Mouse (Mus musculus): Measurements from ENCODE around the gene Tmem106b. TPM values are rescaled to one million over a fixed set of nuclear protein-coding genes. Genes with fewer than 3 reads are reported as not detected.

Tmem106b gene
- 27.5 and 34.1 TPM in 2 replicates for polyA plus RNA-seq (2012; rRNA removed; ENCODE audit: low replicate concordance)

DNA sequence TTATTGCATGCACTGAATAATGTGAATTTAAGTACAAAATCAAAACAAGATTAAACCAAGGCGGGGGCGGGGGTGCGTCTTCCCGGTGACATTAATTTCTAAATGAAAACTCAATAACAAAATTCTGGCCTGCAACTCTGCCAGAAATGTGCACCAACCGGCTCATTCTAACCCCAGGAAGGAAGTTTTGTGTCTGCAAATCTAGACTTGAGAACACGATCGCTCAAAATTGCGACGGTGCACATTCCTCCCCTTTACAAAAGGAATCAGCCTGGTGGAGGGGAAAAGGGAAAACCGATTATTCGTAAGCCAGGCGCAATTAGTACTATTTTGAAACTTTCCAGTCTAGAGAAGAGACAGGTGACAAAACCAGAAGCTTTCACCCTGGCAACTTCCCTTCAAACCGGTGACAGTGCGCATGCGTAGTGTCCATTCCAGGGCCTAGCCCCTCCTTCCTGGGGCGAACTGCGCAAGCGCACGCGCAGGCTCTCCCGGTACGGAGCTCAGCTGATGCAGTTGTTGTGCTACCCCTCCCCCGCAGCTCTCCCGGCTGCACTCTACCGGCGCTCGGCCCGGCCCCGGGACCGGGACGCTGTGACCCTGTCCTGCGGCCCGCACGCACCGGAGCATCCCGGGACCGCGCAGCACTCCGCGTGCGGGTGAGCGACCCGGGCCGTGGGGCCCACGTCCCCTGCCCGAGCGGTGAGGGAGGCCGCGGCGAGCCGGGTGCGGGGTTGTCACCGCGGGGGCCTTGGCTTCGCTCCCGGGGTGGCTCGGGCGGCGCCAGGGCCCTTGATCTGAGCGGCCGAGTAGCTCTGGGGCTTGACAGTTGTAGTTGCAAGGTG is at the start of gene Tmem106b:
Tmem106b (plus strand) TSS at position 458 of the 845 bp plus-strand sequence.

Other genes with a start within 250 kb of the Tmem106b start
- not detected in 2 replicates for gene Vwde, start 155.2 kb downstream of the Tmem106b start, polyA plus RNA-seq (2012; rRNA removed; ENCODE audit: low replicate concordance)